Mouse (Mus musculus): ENCODE measurements around the gene Spdye4b.

GRCm38 (mm10) chr5:143253186-143253880, 72.5 kb downstream of the Spdye4b start:
- TF ChIP-seq CTCF (IDR thresholded peaks at IDR 0.05; ENCODE audit: low read depth, low read length) (no peak), POLR2A (IDR thresholded peaks at IDR 0.05; ENCODE audit: extremely low read depth, insufficient read depth, low read length) (no peak)
